14 mouse cellular contexts compared by ENCODE assay signal in genomic region chr16:29096791-29097190, GRCm38 (mm10).
DNase-seq lines count a peak whose midpoint lies in the region.
"Had no signal": no experiment of that assay in that cellular context is flagged by ENCODE, and none has a peak within 500 bp of the region (broad histone marks: within the 10 kb centered on the region; RNA-seq: fewer than 3 reads in every experiment).

No protein-coding gene starts in this region.

- peak; percentile 6 to 28 for DNase-seq in cerebellum, postnatal 25 days
- DNase-seq in cerebellum, adult 18-20 months: no peak
- peak; percentile 4 for DNase-seq in right cerebral cortex, postnatal 14 days
- no peak for DNase-seq in right cerebral cortex, postnatal 10 days (ENCODE audit: low spot score in 2 of 2)
- DNase-seq in brain, adult 2 months (ENCODE audit: low read depth, low spot score): peak; percentile 12
- no peak for DNase-seq in lung, postnatal 4 days
- DNase-seq: adrenal gland, postnatal 10 days; adrenal gland, postnatal 36 days; cerebellum, adult 11-12 months; cerebellum, adult 9-11 months; gastrocnemius, postnatal 25 days; heart, adult 18-20 months; heart, postnatal 10 days; heart, postnatal 36 days had no signal

Comparison
In these comparisons a context has a peak if more than half of its experiments do, and no peak if none do; other contexts are left out.
1. DNase-seq: peak in cerebellum, postnatal 25 days (2 of 2), right cerebral cortex, postnatal 14 days (single experiment) and brain, adult 2 months (single experiment); none in cerebellum, adult 18-20 months (0 of 2), right cerebral cortex, postnatal 10 days (0 of 2) and lung, postnatal 4 days (0 of 2).